Mouse (Mus musculus) lung, adult 2 months (tissue): ENCODE results near the gene Cd300lf.

ENCODE experiments used
- CTCF ChIP-seq: fragments of 200-500 bp; IDR thresholded peaks from 2 replicates; pipeline ENCODE4 v1.5.1; 2011; ENCODE audit warnings: mild to moderate bottlenecking, low read length, control low read depth; ENCODE audit not compliant: insufficient read depth
- POLR2A ChIP-seq: fragments of 200-500 bp; IDR thresholded peaks from 2 replicates; pipeline ENCODE4 v1.6.1; 2011; ENCODE audit warnings: low read depth, mild to moderate bottlenecking, control low read depth, low read length, borderline replicate concordance; ENCODE audit errors: extremely low read depth

- TF ChIP-seq CTCF (no peak), POLR2A (no peak)
These were observed 27.2 kb downstream of the Cd300lf start for GRCm38 (mm10) chr11:115106638-115107037.
